In the genomic region with DNA sequence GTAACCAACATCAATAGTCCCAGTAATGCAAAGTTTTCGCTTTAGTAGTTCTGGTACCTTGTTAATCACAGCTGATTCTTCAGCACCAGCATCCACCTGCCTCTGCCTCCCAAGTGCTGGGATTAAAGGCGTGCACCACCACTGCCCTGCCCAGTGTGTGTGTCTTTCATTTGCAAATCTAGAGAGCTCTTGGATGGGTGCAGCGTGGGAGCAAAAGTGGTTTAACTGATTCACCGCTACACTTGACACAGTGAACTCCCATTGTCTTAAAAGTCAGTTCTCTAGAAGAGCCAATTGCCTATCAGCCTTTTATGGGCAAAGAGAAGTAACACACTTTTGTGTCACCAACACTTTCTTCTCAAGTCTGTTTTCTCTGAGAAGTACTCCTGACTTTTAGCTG, we compare ENCODE assay signal across 49 mouse cellular contexts. TPM values are rescaled to one million over a fixed set of nuclear protein-coding genes. Genes with fewer than 3 reads are reported as not detected.
"Had no signal": no experiment of that assay in that cellular context is flagged by ENCODE, and none has a peak within 500 bp of the region (broad histone marks: within the 10 kb centered on the region; RNA-seq: fewer than 3 reads in every experiment).

No protein-coding gene starts in this region.

- H3K9me3 ChIP-seq: heart, embryonic 12.5 days; heart, embryonic 13.5 days; heart, embryonic 15.5 days; hindbrain, embryonic 10.5 days; hindbrain, embryonic 12.5 days; hindbrain, embryonic 13.5 days; hindbrain, embryonic 15.5 days; intestine, embryonic 15.5 days; kidney, embryonic 15.5 days had no signal

- ATAC-seq: hindbrain, embryonic 16.5 days; hindbrain, postnatal 0 days; inflammation-experienced regulatory T-cells, adult 6 months; intestine, embryonic 15.5 days; intestine, embryonic 16.5 days; intestine, postnatal 0 days had no signal

- H3K36me3 ChIP-seq: heart, embryonic 12.5 days; heart, embryonic 13.5 days; heart, embryonic 15.5 days; hindbrain, embryonic 10.5 days; hindbrain, embryonic 12.5 days; hindbrain, embryonic 13.5 days; hindbrain, embryonic 15.5 days; intestine, embryonic 15.5 days; kidney, embryonic 15.5 days had no signal

- H3K4me2 ChIP-seq: heart, embryonic 12.5 days; heart, embryonic 13.5 days; heart, embryonic 15.5 days; hindbrain, embryonic 12.5 days; hindbrain, embryonic 13.5 days; hindbrain, embryonic 14.5 days; hindbrain, embryonic 15.5 days; intestine, embryonic 15.5 days; kidney, embryonic 15.5 days had no signal

- H3K4me1 ChIP-seq: heart, embryonic 12.5 days; heart, embryonic 13.5 days; heart, embryonic 15.5 days; hindbrain, embryonic 10.5 days; hindbrain, embryonic 12.5 days; hindbrain, embryonic 13.5 days; hindbrain, embryonic 15.5 days; intestine, embryonic 15.5 days had no signal

- H3K4me3 ChIP-seq: heart, embryonic 12.5 days; heart, embryonic 13.5 days; heart, embryonic 15.5 days; hindbrain, embryonic 10.5 days; hindbrain, embryonic 12.5 days; hindbrain, embryonic 13.5 days; hindbrain, embryonic 15.5 days; intestine, embryonic 15.5 days; kidney, embryonic 15.5 days; layer of hippocampus, adult 2 months; left cerebral cortex, adult 2 months had no signal

- H3K9ac ChIP-seq: heart, embryonic 12.5 days; heart, embryonic 13.5 days; heart, embryonic 15.5 days; hindbrain, embryonic 12.5 days; hindbrain, embryonic 13.5 days; hindbrain, embryonic 14.5 days; hindbrain, embryonic 15.5 days; intestine, embryonic 15.5 days; kidney, embryonic 15.5 days had no signal

- H3K27me3 ChIP-seq: heart, embryonic 12.5 days; heart, embryonic 13.5 days; heart, embryonic 15.5 days; hindbrain, embryonic 12.5 days; hindbrain, embryonic 13.5 days; hindbrain, embryonic 15.5 days; intestine, embryonic 15.5 days; kidney, embryonic 15.5 days had no signal

- DNase-seq: heart, postnatal 10 days; heart, postnatal 14 days; heart, postnatal 36 days; heart, postnatal 4 days; kidney, adult 11 months; kidney, adult 18-20 months; kidney, adult 2 months; kidney, adult 8-10 months; kidney, adult 9 months; kidney, postnatal 10 days; kidney, postnatal 14 days; kidney, postnatal 25 days; kidney, postnatal 36 days; kidney, postnatal 4 days; layer of hippocampus, adult 9-11 months; layer of hippocampus, postnatal 36 days had no signal

- H3K27ac ChIP-seq: heart, embryonic 13.5 days; heart, embryonic 15.5 days; hindbrain, embryonic 10.5 days; hindbrain, embryonic 12.5 days; hindbrain, embryonic 13.5 days; hindbrain, embryonic 14.5 days; hindbrain, embryonic 15.5 days; hindbrain, postnatal 0 days; intestine, embryonic 15.5 days; kidney, embryonic 15.5 days; kidney, postnatal 0 days; layer of hippocampus, adult 2 months; left cerebral cortex, adult 2 months had no signal

RNA-seq across cellular contexts. Expression of a gene that starts 19.3 kb away (rescaled TPM):
- total RNA-seq: heart, postnatal 10 days; heart, postnatal 14 days; heart, postnatal 25 days; heart, postnatal 36 days; heart, postnatal 4 days; hematopoietic stem cell, adult 5-6 weeks; hindbrain, postnatal 0 days; layer of hippocampus, adult 18-20 months; layer of hippocampus, adult 2 months; layer of hippocampus, adult 8-10 months; layer of hippocampus, postnatal 10 days; layer of hippocampus, postnatal 14 days; layer of hippocampus, postnatal 25 days; layer of hippocampus, postnatal 36 days; left cerebral cortex, adult 18-20 months; left cerebral cortex, adult 2 months; left cerebral cortex, adult 8-10 months had no signal
- polyA plus RNA-seq: heart, embryonic 12.5 days; heart, embryonic 13.5 days; heart, embryonic 14.5 days; heart, embryonic 15.5 days; heart, embryonic 16.5 days; heart, postnatal 0 days; hindbrain, embryonic 10.5 days; hindbrain, embryonic 11.5 days; hindbrain, embryonic 12.5 days; hindbrain, embryonic 13.5 days; hindbrain, embryonic 14.5 days; hindbrain, embryonic 15.5 days; hindbrain, embryonic 16.5 days; hindbrain, postnatal 0 days; inflammation-experienced regulatory T-cells, adult 6 months; kidney, adult 2 months; kidney, embryonic 14.5 days; kidney, embryonic 15.5 days; kidney, embryonic 16.5 days had no signal
